Mouse (Mus musculus) midbrain, embryonic 12.5 days (tissue): ENCODE data around the gene Sox1. TPM values are rescaled to one million over a fixed set of nuclear protein-coding genes. Genes with fewer than 3 reads are reported as not detected.

Experiments
- ATAC-seq: fragments of 200-750 bp; cut with Nextera tagmentation; 2 replicates; pipeline ENCODE4 v1.8.0; 2017; ENCODE audit warnings: low read depth, moderate TSS enrichment, moderate library complexity; ENCODE audit not compliant: low FRiP score
- H3K27ac ChIP-seq: fragments of 300-500 bp; sonication (generic); replicated peaks from 2 replicates; pipeline ENCODE4 v1.5.1; 2016; ENCODE audit warnings: mild to moderate bottlenecking
- H3K27me3 ChIP-seq: fragments of 300-500 bp; sonication (generic); 2 replicates; pipeline ENCODE4 v1.6.1; 2016; ENCODE audit warnings: mild to moderate bottlenecking
- H3K36me3 ChIP-seq: fragments of 300-500 bp; sonication (generic); 2 replicates; pipeline ENCODE4 v1.6.1; 2016
- H3K4me1 ChIP-seq: fragments of 300-500 bp; sonication (generic); 2 replicates; pipeline ENCODE4 v1.6.1; 2016
- H3K4me2 ChIP-seq: fragments of 300-500 bp; sonication (generic); replicated peaks from 2 replicates; pipeline ENCODE4 v1.6.1; 2016; ENCODE audit warnings: mild to moderate bottlenecking, moderate library complexity
- H3K4me3 ChIP-seq: fragments of 300-500 bp; sonication (generic); 2 replicates; pipeline ENCODE4 v1.5.1; 2016; ENCODE audit warnings: mild to moderate bottlenecking
- H3K9ac ChIP-seq: fragments of 300-500 bp; sonication (generic); replicated peaks from 2 replicates; pipeline ENCODE4 v1.6.1; 2016; ENCODE audit warnings: mild to moderate bottlenecking, moderate library complexity
- H3K9me3 ChIP-seq: fragments of 300-500 bp; sonication (generic); 2 replicates; pipeline ENCODE4 v1.6.1; 2016; ENCODE audit warnings: mild to moderate bottlenecking
- WGBS: fragments of 180-500 bp; shearing (Covaris S2); methylation state at CpG from one replicate; pipeline ENCODE4 v1.1.7; 2016; 5-methylcytosine and 5-hydroxymethylcytosine counted together
- polyA plus RNA-seq: library from polyadenylated mRNA; unstranded; fragments of >200 nt; fragmentation: Nextera tagmentation; extraction: Ambion mirVana; gene quantifications from 2 replicates; pipeline ENCODE4 v1.2.1, GENCODE M21; 2016

Gene Sox1
- polyA plus RNA-seq, 1 experiment from 2014 or later = 6.5 TPM

- peak overlapping the region; percentile 48 for H3K4me3 ChIP-seq
- peak overlapping the region; percentile 64; the same call in 1 of the 2 replicates for H3K27ac ChIP-seq
- peak overlapping the region; percentile 54 for H3K9ac ChIP-seq
- peaks cover 98% of the 10 kb centered on the region for H3K27me3 ChIP-seq
- H3K9me3 ChIP-seq = no peaks in the 10 kb centered on the region
- ATAC-seq = peak; percentile 50
- H3K36me3 ChIP-seq = no peaks in the 10 kb centered on the region
- 1% methylated on average over 34 of the region's 34 CpGs for WGBS
- H3K4me2 ChIP-seq = peak overlapping the region; percentile 69
- H3K4me1 ChIP-seq = peaks cover 53% of the 10 kb centered on the region
Observed at GRCm38 (mm10) chr8:12383979-12384890, 10.9 kb upstream of the Sox1 start.

GRCm38 (mm10) chr8:12384996-12385685 lies 10.0 kb upstream of the Sox1 start:
- H3K27ac ChIP-seq = peak overlapping the region; percentile 64
- H3K36me3 ChIP-seq = no peaks in the 10 kb centered on the region
- H3K9me3 ChIP-seq = no peaks in the 10 kb centered on the region
- peak overlapping the region; percentile 48 for H3K4me3 ChIP-seq
- H3K27me3 ChIP-seq = peaks cover 91% of the 10 kb centered on the region
- peak overlapping the region; percentile 54 for H3K9ac ChIP-seq
- WGBS = under 1% methylated on average over 55 of the region's 57 CpGs
- peak overlapping the region; percentile 69 for H3K4me2 ChIP-seq
- H3K4me1 ChIP-seq = peaks cover 53% of the 10 kb centered on the region
- peak; percentile 71 for ATAC-seq

GRCm38 (mm10) chr8:12385686-12386488 lies 9.2 kb upstream of the Sox1 start:
- WGBS = under 1% methylated on average over 74 of the region's 74 CpGs
- H3K4me1 ChIP-seq = peaks cover 60% of the 10 kb centered on the region

GRCm38 (mm10) chr8:12386530-12387222 lies 8.4 kb upstream of the Sox1 start:
- Histone ChIP-seq H3K36me3 (no peaks in the 10 kb centered on the region), H3K4me3 (peak overlapping the region; percentile 48), H3K27ac (no peak overlapping the region), H3K9ac (0 out of 2 replicates have a peak overlapping the region, but pooled peaks have one; percentile 15), H3K9me3 (no peaks in the 10 kb centered on the region), H3K27me3 (peaks cover 90% of the 10 kb centered on the region), H3K4me2 (peak overlapping the region; percentile 69), H3K4me1 (peaks cover 68% of the 10 kb centered on the region)
- 1% methylated on average over 32 of the region's 32 CpGs for WGBS
- no peak for ATAC-seq

More at GRCm38 (mm10) chr8:12385686-12386488, 9.2 kb upstream of the Sox1 start:
- Histone ChIP-seq H3K27ac (peak overlapping the region; percentile 64), H3K4me2 (peak overlapping the region; percentile 69), H3K9ac (peak overlapping the region; percentile 54), H3K9me3 (no peaks in the 10 kb centered on the region), H3K36me3 (no peaks in the 10 kb centered on the region), H3K27me3 (peaks cover 90% of the 10 kb centered on the region), H3K4me3 (peak overlapping the region; percentile 48)
- ATAC-seq = 0 out of 2 replicates have a peak, but pooled peaks have one; percentile 47

- H3K4me3 ChIP-seq = peak overlapping the region; percentile 48
- peaks cover 71% of the 10 kb centered on the region for H3K4me1 ChIP-seq
- no peak overlapping the region for H3K27ac ChIP-seq
- peaks cover 90% of the 10 kb centered on the region for H3K27me3 ChIP-seq
- 0 out of 2 replicates have a peak overlapping the region, but pooled peaks have one; percentile 15 for H3K9ac ChIP-seq
- peak overlapping the region; percentile 69 for H3K4me2 ChIP-seq
- whole genome bisulfite sequencing = 4% methylated on average over 13 of the region's 13 CpGs
- H3K36me3 ChIP-seq = no peaks in the 10 kb centered on the region
- no peak for ATAC-seq
- no peaks in the 10 kb centered on the region for H3K9me3 ChIP-seq
Observed at GRCm38 (mm10) chr8:12387223-12387860, 7.8 kb upstream of the Sox1 start.

GRCm38 (mm10) chr8:12387901-12388300 lies 7.2 kb upstream of the Sox1 start:
- Histone ChIP-seq H3K4me1 (peaks cover 70% of the 10 kb centered on the region), H3K36me3 (no peaks in the 10 kb centered on the region), H3K27ac (no peak overlapping the region), H3K9ac (no peak overlapping the region), H3K27me3 (peaks cover 90% of the 10 kb centered on the region), H3K4me2 (peak overlapping the region; percentile 69), H3K4me3 (no peak overlapping the region), H3K9me3 (no peaks in the 10 kb centered on the region)
- no peak for ATAC-seq
- 7% methylated on average over 4 of the region's 4 CpGs for WGBS

- H3K9ac ChIP-seq = no peak overlapping the region
- H3K4me3 ChIP-seq = no peak overlapping the region
- no peaks in the 10 kb centered on the region for H3K9me3 ChIP-seq
- no peak for ATAC-seq
- H3K4me2 ChIP-seq = 0 out of 2 replicates have a peak overlapping the region, but pooled peaks have one; percentile 2
- H3K27ac ChIP-seq = no peak overlapping the region
- peaks cover 69% of the 10 kb centered on the region for H3K4me1 ChIP-seq
- H3K36me3 ChIP-seq = no peaks in the 10 kb centered on the region
- H3K27me3 ChIP-seq = peaks cover 87% of the 10 kb centered on the region
- 9% methylated on average over 10 of the region's 10 CpGs for WGBS
Observed at GRCm38 (mm10) chr8:12388390-12389115, 6.5 kb upstream of the Sox1 start.

GRCm38 (mm10) chr8:12389116-12389471 lies 6.0 kb upstream of the Sox1 start:
- Histone ChIP-seq H3K4me2 (0 out of 2 replicates have a peak overlapping the region, but pooled peaks have one; percentile 2), H3K27me3 (peaks cover 84% of the 10 kb centered on the region), H3K4me3 (no peak overlapping the region), H3K9me3 (no peaks in the 10 kb centered on the region), H3K36me3 (no peaks in the 10 kb centered on the region), H3K9ac (no peak overlapping the region), H3K4me1 (peaks cover 68% of the 10 kb centered on the region), H3K27ac (no peak overlapping the region)
- WGBS = 3% methylated on average over 5 of the region's 5 CpGs
- ATAC-seq = no peak

GRCm38 (mm10) chr8:12389801-12390639 lies 5.1 kb upstream of the Sox1 start:
- H3K9me3 ChIP-seq = no peaks in the 10 kb centered on the region
- H3K4me3 ChIP-seq = peak overlapping the region; percentile 21; the same call in 1 of the 2 replicates
- no peaks in the 10 kb centered on the region for H3K36me3 ChIP-seq
- WGBS = 1% methylated on average over 27 of the region's 29 CpGs
- ATAC-seq = no peak
- H3K27ac ChIP-seq = no peak overlapping the region
- peaks cover 83% of the 10 kb centered on the region for H3K27me3 ChIP-seq
- H3K4me2 ChIP-seq = peak overlapping the region; percentile 35
- peak overlapping the region; percentile 43; the same call in 1 of the 2 replicates for H3K9ac ChIP-seq
- H3K4me1 ChIP-seq = peaks cover 67% of the 10 kb centered on the region
